Mouse (Mus musculus): ENCODE measurements around the gene Bcor.

The Bcor gene

GRCm38 (mm10) chrX:12127106-12127670, 33.0 kb downstream of the Bcor start:
- DNase-seq (ENCODE audit: low spot score in 2 of 2): no peak

GRCm38 (mm10) chrX:12126408-12127105, 33.6 kb downstream of the Bcor start:
- DNase-seq (ENCODE audit: low spot score in 2 of 2): no peak

GRCm38 (mm10) chrX:12124571-12124970, 35.6 kb downstream of the Bcor start:
- no peak for DNase-seq (ENCODE audit: low spot score in 2 of 2)

DNA sequence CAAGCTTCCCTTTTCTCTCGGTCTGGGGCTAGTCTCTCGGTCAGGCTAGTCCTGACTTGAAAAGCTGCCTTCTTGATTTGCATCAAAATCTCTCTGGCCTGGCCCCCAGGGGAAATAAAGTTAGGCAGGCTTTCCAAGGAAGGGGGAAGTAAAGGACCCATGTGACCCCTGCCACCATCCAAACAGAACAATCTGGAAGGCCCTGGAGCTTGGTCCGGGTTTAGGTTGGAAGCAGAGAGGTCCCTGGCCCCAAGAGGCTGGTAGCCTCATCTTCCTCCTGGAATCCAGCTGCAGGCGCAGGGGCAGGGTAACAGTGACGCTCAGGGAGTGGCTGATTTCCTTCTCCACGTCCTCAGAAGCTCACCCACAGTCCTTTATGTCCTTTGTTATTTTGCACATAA, 36.5 kb downstream of the Bcor start:
- DNase-seq (ENCODE audit: low spot score in 2 of 2): no peak

GRCm38 (mm10) chrX:12122594-12123331, 37.4 kb downstream of the Bcor start:
- no peak for DNase-seq (ENCODE audit: low spot score in 2 of 2)

- no peak for DNase-seq (ENCODE audit: low spot score in 2 of 2)
Measured at GRCm38 (mm10) chrX:12119476-12119875, 40.7 kb downstream of the Bcor start.

DNA sequence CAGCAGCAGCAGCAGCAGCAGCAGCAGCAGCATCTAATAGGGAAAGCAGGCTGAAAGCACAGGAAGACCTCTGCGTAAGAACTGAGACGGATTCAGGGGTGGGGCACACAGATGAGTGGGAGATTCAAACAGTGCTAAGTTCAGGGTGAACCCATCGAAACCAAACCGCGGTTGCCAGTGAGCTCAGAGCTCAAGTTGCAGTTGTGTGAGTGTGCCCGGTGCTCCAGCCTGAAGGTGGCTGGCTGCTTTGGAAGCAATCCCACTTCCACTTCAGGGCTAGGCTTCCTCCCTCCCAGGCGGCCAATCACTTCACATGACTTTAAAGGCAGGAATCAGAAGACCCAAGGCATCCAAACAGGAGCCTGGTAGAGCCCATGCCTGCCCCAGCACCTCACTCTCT, 44.0 kb downstream of the Bcor start:
- no peak for DNase-seq (ENCODE audit: low spot score in 2 of 2)

GRCm38 (mm10) chrX:12112166-12112565, 48.0 kb downstream of the Bcor start:
- no peak for DNase-seq (ENCODE audit: low spot score in 2 of 2)

- DNase-seq (ENCODE audit: low spot score in 2 of 2): no peak
Measured at GRCm38 (mm10) chrX:12110518-12110917, 49.6 kb downstream of the Bcor start.

- no peak for DNase-seq (ENCODE audit: low spot score in 2 of 2)
Measured at GRCm38 (mm10) chrX:12105358-12105757, 54.8 kb downstream of the Bcor start.

GRCm38 (mm10) chrX:12096783-12097526, 63.2 kb downstream of the Bcor start:
- DNase-seq (ENCODE audit: low spot score in 2 of 2): no peak

DNA sequence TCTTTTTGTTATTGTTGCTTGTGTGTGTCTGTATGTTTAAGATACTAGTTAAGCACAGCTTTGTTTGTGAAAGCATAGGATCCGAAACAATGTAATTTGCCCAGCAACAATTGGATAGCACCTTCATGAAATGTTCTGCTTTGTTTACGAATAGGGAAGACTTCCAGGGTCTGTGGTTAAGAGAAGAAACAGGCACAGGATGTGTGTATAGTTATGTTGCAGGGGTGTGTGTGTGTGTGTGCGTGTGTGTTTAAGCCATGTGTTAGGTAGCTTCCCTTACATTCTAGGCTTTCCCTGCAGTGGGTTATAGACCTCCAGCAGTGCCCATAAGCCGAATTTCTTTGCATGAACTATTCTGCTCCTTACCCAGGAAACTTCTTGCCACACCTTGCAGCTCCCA, 66.8 kb downstream of the Bcor start:
- no peak for DNase-seq (ENCODE audit: low spot score in 2 of 2)

GRCm38 (mm10) chrX:12091431-12092061, 68.6 kb downstream of the Bcor start:
- DNase-seq (ENCODE audit: low spot score in 2 of 2): peak in 1 of 2 experiments; percentile 29

DNA sequence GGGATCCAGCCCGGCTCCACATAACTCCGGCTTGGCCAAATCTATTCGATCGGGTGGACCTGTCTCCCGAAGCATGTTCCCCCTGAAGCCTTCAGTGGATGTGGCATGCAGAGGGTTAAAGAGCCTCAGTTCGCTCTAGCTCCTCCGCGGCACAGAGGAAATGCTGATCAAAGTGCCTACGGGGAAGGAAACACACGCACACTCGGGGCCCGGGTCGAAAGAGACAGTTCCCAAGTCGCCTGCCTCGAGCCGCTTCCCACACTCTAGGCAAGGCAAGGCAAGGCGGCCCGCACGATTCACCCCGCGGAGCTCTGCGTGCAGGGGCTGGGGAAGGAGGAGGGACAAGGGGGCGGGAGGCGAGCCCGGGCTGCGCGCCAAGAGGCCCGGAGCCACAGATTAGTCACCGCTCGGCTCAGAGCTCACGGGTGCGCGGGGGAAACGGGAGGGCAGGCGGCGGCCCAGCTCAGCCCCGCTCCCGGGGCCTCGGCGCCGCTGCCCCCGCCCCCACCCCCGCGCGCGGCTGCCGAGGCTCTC, 69.2 kb downstream of the Bcor start:
- peak in 1 of 2 experiments; percentile 70 for DNase-seq (ENCODE audit: low spot score in 2 of 2)

DNA sequence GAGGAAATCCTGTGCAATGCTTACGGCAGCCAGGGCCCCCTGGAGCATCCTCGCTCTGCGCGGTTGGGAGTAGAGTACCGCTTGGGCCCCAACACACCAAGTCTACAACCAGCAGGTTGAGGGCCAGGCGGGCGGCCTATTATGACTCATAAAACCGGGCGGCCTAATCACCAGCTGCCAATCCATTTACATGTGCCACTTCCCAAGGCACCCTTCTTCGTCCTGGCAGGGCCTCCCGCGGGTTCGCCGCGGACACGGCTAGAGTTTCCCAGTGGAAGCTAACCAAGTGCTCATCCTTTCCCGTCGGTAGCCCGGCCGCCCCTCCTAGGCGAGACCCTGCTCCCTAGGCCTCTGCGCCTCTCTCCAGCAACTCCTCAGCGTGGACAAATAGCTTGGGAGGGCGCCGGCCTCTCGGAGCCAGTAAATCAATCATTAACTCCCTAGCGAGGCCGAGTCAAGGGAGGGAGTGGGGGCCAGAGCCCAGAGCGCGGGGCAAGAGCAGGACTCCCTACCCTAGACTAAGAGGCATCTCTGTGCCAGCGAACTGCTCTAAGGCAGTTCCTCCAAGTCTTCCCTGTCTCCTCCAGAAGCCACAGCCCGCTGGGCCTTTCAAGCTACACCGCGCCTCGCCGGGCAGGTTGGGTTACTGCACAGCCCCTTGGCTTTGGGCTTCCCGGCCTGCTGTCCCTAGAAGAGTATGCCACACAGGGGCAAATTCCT, 69.8 kb downstream of the Bcor start:
- no peak for DNase-seq (ENCODE audit: low spot score in 2 of 2)

DNA sequence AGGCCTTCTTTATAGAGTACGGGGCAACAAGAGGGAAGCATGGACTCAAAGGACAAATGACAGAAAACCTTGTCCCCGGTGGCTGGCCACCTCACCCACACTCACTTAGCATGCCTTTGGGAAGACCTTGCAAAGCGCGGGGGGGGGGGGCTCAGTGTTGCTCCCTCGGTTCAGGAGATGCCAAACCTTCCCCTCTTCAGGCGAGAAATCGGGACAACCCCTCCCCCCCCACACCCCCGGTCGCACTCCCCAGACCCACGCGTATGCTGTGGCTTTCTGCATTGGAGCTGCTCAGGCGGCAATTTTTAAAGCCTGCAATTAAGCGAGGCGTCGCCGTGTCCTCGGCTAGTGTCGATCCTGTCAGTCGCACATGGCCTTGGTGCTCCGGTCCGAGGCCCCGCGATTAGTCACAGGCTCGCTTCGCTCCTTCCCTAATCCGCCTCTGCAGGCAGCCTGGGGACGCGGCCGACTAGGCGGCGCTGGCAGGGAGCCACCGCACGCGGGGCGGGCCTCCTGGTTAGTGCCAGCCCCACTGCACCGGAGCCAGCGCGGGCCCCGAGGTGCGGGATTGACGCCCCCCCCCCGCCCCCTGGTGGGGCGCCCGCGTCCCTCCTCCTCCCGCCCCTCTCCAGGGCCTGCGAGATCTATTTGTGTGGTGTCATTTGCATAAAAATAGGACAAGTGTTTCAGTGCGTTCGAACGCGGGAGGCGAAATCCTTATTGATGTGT, 70.6 kb downstream of the Bcor start:
- peak in 1 of 2 experiments; percentile 61 for DNase-seq (ENCODE audit: low spot score in 2 of 2)

- DNase-seq (ENCODE audit: low spot score in 2 of 2): no peak
Measured at GRCm38 (mm10) chrX:12089027-12089340, 71.2 kb downstream of the Bcor start.

DNA sequence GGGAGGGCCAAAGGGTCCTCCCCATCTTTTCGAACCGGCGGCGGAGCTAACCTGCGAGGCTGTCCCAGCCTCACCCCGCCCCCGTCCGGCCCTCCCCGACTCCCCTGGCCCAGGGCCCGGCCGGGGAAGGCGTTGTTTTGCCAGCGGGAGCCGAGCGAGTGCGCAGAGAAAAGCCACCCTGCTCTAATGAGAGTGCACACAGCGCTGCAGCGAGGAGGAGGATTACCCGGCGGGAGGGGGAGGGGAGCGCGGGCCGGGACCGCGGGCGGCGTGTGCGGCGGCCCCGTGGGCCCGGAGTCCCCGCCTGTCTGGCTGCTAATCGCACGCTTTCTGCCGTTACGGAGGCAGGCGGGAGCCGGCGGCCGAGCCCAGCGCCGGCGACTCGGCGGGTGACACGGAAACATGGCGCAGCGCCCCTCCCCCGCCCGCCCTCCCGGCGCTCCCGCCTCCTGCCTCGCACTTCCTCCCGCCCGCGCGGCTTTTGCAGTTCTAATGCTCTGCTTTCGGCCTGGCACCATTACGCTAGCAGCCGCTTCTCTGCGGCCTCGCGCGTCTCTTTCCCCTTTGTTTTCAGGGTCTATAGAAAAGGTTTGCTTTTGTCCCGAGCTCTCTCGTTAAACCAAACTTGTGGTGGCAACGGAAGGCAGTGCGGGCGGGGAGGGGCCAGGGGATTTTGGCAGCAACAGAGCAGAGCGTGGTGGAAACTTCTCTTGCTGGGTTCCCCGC, 71.7 kb downstream of the Bcor start:
- no peak for DNase-seq (ENCODE audit: low spot score in 2 of 2)

DNA sequence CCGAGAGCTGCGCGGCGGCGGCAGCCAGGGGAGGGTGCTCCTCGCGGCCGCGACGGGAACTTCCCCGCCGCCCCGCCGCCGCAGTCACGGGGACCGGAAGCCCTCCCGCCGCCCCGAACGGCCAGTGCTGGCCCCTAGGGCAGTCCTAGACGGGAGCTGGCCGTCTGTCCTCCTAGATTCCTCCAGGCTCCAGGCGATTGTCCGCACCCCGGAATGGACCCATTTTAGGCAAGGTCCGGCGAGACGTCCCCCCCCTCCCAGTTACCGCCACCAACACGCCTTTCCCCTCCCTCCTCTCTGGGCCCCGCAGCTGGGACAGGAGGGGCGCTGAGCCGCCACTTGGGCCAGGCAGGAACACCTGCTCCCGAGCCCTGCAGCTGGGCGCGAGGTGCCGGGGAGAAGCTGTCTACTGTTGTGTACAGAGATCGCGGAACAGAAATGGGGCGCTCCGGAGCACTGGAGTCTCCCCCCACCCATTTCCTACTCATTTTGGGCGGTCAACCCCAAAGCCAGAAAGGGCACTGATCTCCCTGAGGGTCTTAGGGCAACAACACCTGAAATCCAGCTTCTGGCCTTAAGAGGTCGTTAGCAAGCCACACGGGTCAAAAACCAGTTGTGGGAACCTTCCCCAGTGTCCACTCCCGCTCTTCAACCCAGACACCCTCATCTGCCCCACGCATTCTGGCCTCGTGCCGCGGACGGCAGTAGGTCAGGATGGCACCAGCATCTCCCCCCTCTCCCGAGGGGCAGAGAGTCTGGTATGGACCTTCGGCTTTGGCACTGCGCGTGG, 72.4 kb downstream of the Bcor start:
- DNase-seq (ENCODE audit: low spot score in 2 of 2): no peak
